Mouse (Mus musculus) yolk sac, embryonic 10.5 days (tissue): Measurements from ENCODE around the gene Lefty1.

Source experiments
- DNase-seq: peaks from one replicate; pipeline ENCODE4 v3.0.0-alpha.2; 2017; ENCODE audit warnings: low spot score

Gene Lefty1

DNA sequence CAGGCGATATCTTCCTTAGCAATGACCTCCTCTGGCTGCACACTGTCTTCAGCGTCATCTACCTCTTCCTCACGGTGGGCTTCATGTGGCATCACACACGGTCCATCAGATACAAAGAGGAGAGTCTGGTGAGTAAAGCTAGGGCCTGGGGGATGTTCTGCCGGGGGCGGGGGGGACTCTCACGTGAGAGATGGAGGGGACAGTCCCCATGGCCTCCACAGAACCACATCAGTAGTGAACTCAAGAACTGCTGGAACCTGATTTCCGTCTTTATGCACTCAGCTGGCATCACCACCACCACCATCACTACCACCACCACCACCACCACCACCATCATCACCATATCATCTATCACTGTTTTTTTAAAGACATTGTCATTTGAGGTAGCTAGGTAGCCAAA is 21.6 kb downstream of the Lefty1 start:
- no peak for DNase-seq

DNA sequence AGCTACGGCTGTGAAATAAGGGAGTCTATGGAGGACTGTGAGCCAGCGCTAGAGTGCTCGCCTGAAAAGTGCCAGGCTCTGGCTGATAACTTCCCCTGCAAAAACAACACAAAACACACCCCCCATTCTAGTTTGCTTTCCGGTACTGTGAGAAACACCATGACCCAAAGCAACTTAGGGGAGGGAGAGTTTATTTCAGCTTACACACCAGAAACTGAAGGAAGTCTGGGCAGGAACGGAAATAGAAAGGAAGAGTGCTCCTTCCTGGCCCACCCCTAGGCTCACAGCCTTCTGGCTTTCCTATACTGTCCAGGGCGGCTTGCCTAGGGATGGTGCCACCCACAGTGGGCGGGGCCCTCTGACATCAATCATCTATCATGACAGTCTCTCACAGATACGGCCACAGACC is 22.2 kb downstream of the Lefty1 start:
- no peak for DNase-seq

DNA sequence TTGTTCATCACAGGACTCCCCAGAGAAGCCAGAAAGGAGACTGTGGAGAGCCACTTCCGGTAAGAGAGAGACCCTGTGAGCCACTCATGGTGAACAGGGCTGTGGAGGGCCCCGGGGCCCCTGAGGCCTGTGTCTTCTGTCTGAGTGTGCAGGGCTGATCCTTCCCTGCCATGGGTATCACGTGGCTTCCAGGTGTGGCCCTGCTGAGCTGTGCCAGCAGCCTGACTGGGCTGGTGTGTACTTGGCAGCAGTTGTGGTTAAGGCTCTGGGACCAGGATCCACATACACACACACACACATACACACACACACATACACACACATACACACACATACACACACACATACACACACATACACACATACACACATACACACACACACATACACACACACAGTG is 23.2 kb downstream of the Lefty1 start:
- DNase-seq, result no peak

DNA sequence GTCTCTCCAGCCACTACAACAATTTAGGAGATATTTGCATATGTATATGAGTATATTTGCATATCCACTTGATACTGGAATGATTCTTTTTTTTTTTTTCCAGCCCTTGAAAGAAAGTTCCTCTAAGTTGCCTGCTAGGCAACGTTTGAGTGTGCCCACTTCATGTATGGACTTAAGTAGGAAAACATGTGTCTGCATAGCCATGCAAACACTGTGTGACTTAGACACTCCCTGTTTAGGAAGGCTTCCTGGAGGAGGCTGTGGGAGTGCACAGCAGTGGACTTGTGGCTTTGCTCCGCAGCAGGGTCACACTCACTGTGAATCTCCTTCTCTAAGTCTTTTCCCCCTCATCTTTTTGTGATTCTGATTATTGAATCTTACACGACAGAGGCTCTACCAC is 24.0 kb downstream of the Lefty1 start:
- no peak for DNase-seq

DNA sequence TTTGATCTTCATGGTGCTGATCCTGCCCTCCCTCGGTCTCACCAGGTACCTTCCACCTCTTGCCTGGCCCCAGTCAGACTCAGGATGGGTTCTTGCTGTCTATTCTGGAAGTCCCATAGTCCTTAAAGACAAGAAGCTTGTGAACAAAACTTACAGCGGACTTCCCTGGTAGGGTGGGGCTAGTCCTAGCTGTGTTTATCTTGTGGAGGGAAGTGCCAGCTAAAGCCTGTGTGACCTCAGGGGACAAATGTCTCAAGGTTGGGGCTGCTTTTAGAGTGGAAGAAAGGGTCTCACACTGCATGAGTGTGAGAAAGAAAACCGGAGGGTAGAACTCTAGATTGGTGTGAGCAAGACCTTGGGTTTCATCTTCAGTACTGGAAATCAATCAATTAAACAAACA is 31.0 kb downstream of the Lefty1 start:
- DNase-seq, result no peak

DNA sequence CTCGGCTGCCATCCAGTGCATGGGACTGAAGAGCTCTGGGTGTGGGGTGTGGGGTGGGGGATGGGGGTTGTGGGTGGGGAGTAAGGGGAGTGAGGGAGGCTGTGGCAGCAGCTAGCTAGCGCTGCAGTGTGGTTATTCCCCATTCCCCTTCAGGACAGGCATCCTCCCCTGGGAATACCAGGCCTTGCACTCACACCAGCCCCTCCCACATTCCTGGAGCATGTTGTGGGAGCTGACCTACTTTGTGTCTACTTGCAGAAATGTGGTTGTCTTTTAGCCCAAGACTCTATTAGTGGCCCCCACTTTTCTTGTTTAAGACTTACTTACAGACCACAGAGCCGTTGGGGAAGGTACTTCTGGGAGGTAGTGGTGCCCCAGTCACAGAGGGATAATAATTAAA is 31.7 kb downstream of the Lefty1 start:
- no peak for DNase-seq

DNA sequence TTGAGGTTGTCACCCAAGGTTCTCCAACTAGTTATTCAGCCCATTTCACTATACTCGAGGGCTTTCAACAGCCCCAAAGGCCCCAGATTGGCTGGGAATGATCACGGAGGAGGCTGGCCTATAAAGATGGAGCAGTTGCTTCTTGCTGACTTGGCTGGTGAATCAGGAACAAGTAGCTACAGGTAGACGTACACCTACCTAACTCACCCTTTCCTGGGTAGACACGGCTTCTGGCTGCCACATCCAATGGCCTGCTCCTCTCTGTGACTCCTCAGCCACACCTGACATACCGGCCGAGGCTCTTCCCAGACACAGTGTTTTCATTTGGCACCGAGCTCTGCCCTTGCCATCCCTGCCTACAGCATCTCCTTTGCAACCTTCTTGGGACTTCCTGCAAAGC is 32.4 kb downstream of the Lefty1 start:
- DNase-seq, result no peak

DNA sequence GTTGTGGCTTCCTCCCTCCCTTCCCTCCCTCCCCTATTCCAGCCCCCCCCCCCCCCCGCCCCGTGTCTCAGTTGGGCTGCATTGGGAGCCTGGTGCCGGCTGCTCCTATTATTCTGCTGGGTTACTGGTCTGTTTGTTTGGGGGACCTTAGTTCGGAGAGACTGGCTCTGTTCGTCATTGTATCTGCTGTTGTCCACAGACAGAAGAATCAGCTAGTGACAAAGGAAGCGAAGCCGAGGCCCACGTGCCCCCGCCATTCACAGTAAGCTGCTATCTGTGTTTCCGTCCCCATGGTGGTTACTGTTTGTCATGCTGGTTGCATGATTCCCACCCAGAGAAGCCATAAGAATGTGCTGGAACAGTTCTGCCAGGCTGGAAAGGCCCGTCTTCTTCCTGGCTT is 38.1 kb downstream of the Lefty1 start:
- no peak for DNase-seq

DNA sequence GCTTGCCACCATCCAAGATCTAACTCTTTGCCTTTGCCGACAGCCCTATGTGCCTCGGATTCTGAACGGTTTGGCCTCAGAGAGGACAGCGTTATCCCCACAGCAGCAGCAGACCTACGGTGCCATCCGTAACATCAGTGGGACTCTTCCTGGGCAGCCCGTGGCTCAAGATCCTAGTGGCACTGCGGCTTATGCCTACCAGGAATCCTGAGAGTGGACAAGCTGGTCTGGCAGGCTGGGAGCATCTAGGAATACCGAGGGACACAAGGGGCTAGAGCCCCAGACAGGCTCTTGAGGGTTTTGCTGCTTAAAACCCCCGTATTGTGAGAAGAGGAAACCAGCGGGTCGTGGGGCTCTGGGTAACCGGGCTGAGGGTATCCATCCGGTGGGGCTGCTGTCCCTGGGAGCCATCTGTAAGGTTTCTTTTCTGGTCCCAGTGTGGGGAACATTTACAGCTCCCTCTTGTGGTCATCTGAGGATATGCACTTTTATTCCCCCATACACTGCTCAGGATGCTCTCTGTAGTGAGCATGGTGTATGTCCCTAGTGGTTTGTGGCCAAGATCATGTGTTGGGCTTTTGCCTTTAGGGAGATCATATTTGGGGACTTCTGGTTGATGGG is 39.4 kb downstream of the Lefty1 start:
- DNase-seq, result peak; percentile 33

DNA sequence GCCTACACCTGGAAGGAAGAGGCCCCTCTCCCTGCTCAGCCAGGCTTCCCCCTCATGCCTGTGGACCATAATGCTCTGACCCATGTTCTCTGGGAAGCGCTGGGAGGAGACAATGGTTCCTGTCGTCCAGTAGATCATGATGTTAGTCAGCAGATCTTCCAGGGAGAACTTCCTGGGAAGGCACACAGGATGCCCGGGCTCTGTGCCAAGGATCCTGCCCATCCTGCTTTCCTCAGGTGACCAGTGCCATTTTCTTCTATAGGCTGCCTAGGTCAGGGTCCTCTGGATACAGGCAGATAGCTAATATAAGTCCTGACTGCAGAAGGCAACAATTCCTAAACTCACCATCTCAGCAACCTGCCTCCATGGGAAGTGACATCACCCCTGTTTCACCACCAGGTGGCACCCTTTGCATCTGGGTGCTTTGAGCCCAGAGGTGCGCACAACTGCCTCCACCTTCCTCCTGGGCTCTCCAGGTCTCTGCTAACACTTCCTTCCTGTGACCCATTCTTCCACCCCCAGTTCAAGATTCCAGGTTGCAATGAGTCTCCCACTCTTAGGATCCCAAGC is 41.4 kb downstream of the Lefty1 start:
- no peak for DNase-seq

DNA sequence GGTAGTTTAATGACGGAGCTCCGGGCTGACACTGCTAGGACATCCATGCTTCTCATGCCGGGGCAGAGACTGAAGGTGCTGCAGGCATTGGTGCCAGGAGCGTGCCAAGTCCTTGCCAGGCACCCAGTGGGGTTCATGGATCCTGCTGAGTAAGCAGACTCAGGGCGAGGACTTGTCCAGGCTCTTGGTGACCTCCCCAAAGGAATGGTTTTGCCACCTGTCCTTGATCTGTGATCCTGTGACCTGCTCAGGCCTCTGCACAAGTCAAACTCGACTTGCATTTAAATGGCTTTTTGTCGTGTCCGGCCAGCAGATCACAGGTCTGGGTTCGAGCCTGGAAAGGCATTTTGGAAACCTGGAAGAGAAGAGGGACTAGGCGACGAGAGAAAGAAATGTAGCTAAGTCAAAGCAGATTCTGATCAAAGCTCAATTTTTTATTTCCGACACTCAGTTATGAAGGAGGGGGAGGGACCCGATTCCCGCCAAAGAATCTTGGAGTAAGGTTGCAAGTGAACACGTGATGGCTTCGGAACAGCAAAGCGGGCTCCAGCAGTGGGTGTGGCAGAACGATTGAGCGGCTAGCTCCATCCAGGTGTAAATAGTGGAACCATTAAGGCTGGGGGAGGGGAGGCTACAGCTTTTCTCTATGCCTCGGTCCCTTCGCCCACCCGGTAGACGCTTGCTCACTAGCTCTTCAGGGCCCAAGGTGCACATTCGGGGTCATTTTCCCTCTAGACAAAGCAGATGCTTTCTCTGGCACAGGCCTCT is 44.8 kb downstream of the Lefty1 start:
- no peak for DNase-seq

DNA sequence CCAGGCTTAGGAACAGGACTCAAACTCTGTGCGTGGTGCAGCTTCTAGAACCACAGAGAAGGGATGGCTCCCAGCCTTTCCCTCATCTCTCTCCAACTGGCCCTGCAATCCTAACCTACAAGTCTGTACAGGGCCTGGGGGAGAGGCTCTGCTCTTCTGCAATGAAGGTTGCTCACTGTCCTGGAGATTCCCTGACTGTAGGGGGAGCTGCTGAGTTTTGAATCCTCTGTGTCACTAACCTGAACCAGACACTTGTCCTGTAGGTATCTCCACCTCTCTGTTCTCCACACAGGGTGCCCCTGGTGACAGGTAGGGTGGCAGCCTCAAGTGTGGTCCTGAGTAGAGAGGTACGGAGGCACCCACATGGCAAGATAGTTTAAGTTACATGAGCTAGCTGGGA is 45.6 kb downstream of the Lefty1 start:
- DNase-seq, result no peak

DNA sequence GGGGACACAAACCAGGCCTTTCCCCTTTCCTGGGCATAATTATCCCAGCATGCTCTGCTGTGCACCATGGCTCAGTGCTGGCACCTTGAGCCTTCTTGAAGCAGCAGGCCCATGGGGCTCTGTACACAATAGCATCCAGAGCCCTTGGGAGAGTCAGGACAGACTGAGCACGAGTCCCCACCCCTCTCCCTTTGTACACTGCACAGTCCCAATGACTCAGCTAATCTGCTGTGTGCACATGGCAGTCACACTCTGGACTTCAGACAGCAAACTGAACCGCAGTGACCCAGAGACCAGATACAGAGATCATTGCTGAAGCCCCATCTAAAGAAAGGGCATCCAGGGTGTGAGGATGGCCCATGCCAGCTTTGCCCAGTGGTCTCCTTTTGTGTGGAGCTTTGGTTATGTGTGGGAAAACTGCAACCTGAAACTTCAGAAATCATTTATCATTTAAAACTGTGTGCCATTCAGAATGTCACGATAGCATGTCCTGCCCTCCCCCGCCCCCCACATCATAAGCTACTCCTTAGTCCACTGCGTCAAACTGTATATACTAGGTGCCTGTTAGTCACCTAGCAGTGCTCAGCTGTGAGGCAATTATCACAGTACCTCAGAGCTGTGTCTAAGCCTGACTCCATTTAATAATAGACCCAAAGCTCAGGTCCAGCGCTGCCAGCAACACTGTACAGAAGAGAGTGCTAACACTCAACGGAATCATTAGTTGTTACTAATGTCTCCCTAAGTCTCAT is 46.6 kb downstream of the Lefty1 start:
- peak; percentile 62 for DNase-seq

DNA sequence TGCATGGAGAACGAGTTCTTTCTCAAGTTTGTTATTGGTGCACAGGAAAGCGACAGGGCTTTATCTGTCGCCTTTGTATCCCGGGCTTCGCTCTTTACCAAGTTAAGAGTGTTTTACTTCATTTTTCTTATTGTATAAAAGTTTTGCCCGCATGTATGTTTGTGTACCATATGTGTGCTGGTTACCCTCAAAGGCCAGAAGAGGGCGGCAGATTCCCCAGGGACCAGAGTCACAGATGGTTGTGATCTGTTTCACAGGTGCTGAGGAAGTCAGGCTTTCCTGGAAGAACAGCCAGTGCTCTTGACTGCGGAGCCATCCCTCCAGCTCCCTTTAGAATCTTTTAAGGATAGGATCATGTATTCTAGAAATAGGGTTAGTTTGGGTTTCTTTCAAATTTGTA is 51.9 kb downstream of the Lefty1 start:
- no peak for DNase-seq

DNA sequence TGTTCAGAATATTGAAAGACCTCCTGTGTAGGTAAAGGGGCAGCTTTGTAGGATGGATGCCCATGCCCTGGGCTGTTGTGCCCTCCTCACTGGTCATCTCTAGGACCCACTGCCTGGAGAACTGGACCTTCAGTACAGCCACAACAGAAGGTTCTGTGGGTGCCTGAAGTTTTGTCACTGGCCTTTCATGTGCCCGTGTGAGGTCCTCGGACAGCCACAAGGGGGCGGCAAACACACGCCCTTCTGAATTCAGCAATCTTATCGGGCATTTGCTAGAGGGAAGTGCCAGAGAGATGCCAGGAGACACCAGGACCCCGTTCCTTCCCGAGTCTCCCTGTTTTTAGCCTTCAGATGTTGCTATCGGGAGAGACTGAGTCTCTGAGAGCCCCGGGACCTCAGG is 52.9 kb downstream of the Lefty1 start:
- DNase-seq, result peak; percentile 42
